Mouse (Mus musculus): ENCODE results near the gene Olfr1123.

DNA sequence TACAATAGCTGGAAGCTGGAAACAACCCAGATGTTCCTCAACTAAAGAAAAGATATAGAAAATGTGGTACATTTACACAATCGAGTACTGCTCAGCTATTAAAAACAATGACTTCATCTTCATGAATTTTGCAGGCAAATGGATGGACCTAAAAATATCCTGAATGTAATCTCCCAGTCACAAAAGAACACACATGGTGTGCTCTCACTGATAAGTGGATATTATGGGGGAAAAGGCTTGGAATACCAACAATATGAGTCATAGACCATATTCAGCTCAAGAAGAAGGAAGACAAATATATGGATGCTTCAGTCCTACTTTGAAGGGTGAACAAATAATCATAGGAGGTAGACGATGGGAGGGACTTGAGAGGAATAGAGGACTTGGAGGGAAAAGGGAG is 32.5 kb upstream of the Olfr1123 start:
- TF ChIP-seq FLI1 (IDR thresholded peaks at IDR 0.05; ENCODE audit: low read length) (no peak), GATA1 (IDR thresholded peaks at IDR 0.05; ENCODE audit: borderline replicate concordance, low read length) (no peak)
